Mouse (Mus musculus) embryo, embryonic 9.5 days (tissue): ENCODE measurements at regions not wholly inside any gene's neighbourhood (a gene's known extent, or its start where the extent isn't known, plus 50 kb on each side); places are given as distances from the start of the nearest gene placed in this dataset.
"Not testable (repeated sequence)": the region's sequence is repeated elsewhere in the genome, so short reads cannot be mapped to it uniquely, and the experiment has no call there.

Experiments
- DNase-seq: peaks from one replicate; pipeline ENCODE4 v3.0.0-alpha.2; 2017; ENCODE audit errors: extremely low spot score

GRCm38 (mm10) chr13:5367058-5367797 lies 494.1 kb upstream of the Klf6 start:
- DNase-seq: no peak

GRCm38 (mm10) chr13:5370007-5370406 lies 491.3 kb upstream of the Klf6 start:
- DNase-seq: no peak

GRCm38 (mm10) chr13:5373191-5373590 lies 488.1 kb upstream of the Klf6 start:
- DNase-seq: no peak

GRCm38 (mm10) chr13:5408226-5408804 lies 453.0 kb upstream of the Klf6 start:
- no peak for DNase-seq

GRCm38 (mm10) chr13:5412052-5412451 lies 449.2 kb upstream of the Klf6 start:
- no peak for DNase-seq

- not testable (repeated sequence) for DNase-seq
Measured at GRCm38 (mm10) chr13:5413009-5413408, 448.3 kb upstream of the Klf6 start.

GRCm38 (mm10) chr13:5424110-5424509 lies 437.2 kb upstream of the Klf6 start:
- no peak for DNase-seq

GRCm38 (mm10) chr13:5425491-5426232 lies 435.6 kb upstream of the Klf6 start:
- DNase-seq: no peak

- DNase-seq: peak; percentile 10
Measured at GRCm38 (mm10) chr13:5433652-5434051, 427.6 kb upstream of the Klf6 start.

GRCm38 (mm10) chr13:5435131-5435530 lies 426.2 kb upstream of the Klf6 start:
- no peak for DNase-seq

GRCm38 (mm10) chr13:5436191-5436590 lies 425.1 kb upstream of the Klf6 start:
- DNase-seq: no peak

- DNase-seq: no peak
Measured at GRCm38 (mm10) chr13:5440454-5440853, 420.8 kb upstream of the Klf6 start.

- DNase-seq: no peak
Measured at GRCm38 (mm10) chr13:5444759-5445478, 416.4 kb upstream of the Klf6 start.

- DNase-seq: no peak
Measured at GRCm38 (mm10) chr13:5448601-5449000, 412.7 kb upstream of the Klf6 start.

- no peak for DNase-seq
Measured at GRCm38 (mm10) chr13:5480779-5481178, 380.5 kb upstream of the Klf6 start.

- no peak for DNase-seq
Measured at GRCm38 (mm10) chr13:5492266-5492665, 369.0 kb upstream of the Klf6 start.

- DNase-seq: peak; percentile 11
Measured at GRCm38 (mm10) chr13:5497535-5497934, 363.7 kb upstream of the Klf6 start.

GRCm38 (mm10) chr13:5511784-5512183 lies 349.5 kb upstream of the Klf6 start:
- DNase-seq: no peak

- DNase-seq: no peak
Measured at GRCm38 (mm10) chr13:5515552-5515951, 345.7 kb upstream of the Klf6 start.

GRCm38 (mm10) chr13:5516088-5516487 lies 345.2 kb upstream of the Klf6 start:
- DNase-seq: no peak

GRCm38 (mm10) chr13:5519181-5519580 lies 342.1 kb upstream of the Klf6 start:
- no peak for DNase-seq

- DNase-seq: no peak
Measured at GRCm38 (mm10) chr13:5519600-5519999, 341.7 kb upstream of the Klf6 start.
